Mouse (Mus musculus) megakaryocyte, embryonic 14.5 days (primary cell): Measurements from ENCODE around the gene Psmb7. TPM values are rescaled to one million over a fixed set of nuclear protein-coding genes. Genes with fewer than 3 reads are reported as not detected.

ENCODE experiments used
- H3K27me3 ChIP-seq: replicated peaks from 2 replicates; pipeline ENCODE3; 2012; ENCODE audit warnings: inconsistent platforms
- H3K36me3 ChIP-seq: replicated peaks from 2 replicates; pipeline ENCODE3; 2012; ENCODE audit warnings: low read length, inconsistent platforms, mixed read lengths
- H3K4me1 ChIP-seq: 2 replicates; pipeline ENCODE4 v1.6.1; 2012; ENCODE audit warnings: inconsistent platforms
- H3K4me3 ChIP-seq: replicated peaks from 2 replicates; pipeline ENCODE3; 2012; ENCODE audit warnings: moderate library complexity, mild to moderate bottlenecking, inconsistent platforms
- H3K9me3 ChIP-seq: 2 replicates; pipeline ENCODE4 v1.6.1; 2012; ENCODE audit warnings: inconsistent platforms
- FLI1 ChIP-seq: IDR thresholded peaks from 2 replicates; pipeline ENCODE4 v1.6.1; 2012; ENCODE audit warnings: low read length, inconsistent platforms, mixed read lengths
- GATA1 ChIP-seq: IDR thresholded peaks from 3 replicates; pipeline ENCODE4 v1.6.1; 2012; ENCODE audit warnings: mixed read lengths, low read length, inconsistent platforms, borderline replicate concordance
- polyA plus RNA-seq: library from polyadenylated mRNA; stranded (reverse); fragments of >175 nt; gene quantifications from 2 replicates; pipeline ENCODE4 v1.2.3, GENCODE M21; 2012; ENCODE audit warnings: low replicate concordance; ENCODE audit not compliant: insufficient read depth

Gene Psmb7
- polyA plus RNA-seq, 1 experiment, result 12.4 TPM

DNA sequence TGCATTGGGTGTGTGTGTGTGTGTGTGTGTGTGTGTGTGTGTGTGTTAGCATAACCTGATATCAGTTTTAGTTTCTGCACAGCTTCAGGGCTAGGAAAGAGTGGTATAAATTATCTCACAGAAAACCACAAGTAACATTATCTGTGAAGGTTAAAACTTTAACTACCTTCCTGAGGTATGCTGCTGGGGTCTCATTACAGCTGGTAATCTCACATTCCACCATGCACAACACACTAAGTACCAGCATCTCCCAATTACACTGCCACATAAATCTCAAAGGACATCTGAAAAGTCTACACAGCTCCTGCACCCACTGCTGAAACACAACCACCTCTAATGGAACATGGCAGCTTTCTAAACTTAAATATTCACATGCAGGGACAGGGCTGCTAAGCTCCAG lies 43.0 kb downstream of the Psmb7 start:
- no peak for TF ChIP-seq GATA1
- TF ChIP-seq FLI1, result no peak
- Histone ChIP-seq H3K36me3 (peaks cover 60% of the 10 kb centered on the region), H3K27me3 (no peaks in the 10 kb centered on the region), H3K4me3 (no peak overlapping the region), H3K4me1 (peaks cover 35% of the 10 kb centered on the region), H3K9me3 (no peaks in the 10 kb centered on the region)

- Histone ChIP-seq H3K36me3 (peaks cover 66% of the 10 kb centered on the region), H3K4me3 (no peak overlapping the region), H3K4me1 (peaks cover 34% of the 10 kb centered on the region), H3K27me3 (no peaks in the 10 kb centered on the region), H3K9me3 (no peaks in the 10 kb centered on the region)
- TF ChIP-seq FLI1, result no peak
- TF ChIP-seq GATA1, result no peak
These were observed 45.5 kb downstream of the Psmb7 start for GRCm38 (mm10) chr2:38598395-38598794.

DNA sequence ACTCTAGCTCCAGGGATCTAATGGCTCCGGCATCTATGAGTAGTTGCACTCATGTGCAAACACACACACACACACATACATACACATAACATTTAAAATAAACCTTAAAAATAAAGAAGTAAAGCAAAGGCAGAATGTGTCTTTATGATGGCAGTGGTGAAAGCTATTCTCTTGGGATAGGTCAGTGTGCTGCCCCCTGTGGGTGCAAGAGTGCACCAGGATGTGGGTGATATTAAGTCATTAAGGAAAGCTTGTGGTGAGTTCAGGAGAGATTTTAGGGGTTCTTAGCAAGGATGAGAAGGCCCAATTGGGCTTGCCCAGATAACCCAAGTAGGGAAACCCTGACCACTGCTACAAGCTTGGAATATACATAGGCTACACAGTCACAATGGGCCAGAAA lies 46.0 kb downstream of the Psmb7 start:
- Histone ChIP-seq H3K4me1 (peaks cover 29% of the 10 kb centered on the region), H3K4me3 (no peak overlapping the region), H3K9me3 (no peaks in the 10 kb centered on the region), H3K27me3 (no peaks in the 10 kb centered on the region), H3K36me3 (peaks cover 65% of the 10 kb centered on the region)
- TF ChIP-seq FLI1, result no peak
- TF ChIP-seq GATA1, result no peak

GRCm38 (mm10) chr2:38594874-38595273 lies 49.0 kb downstream of the Psmb7 start:
- H3K4me1 ChIP-seq, result peaks cover 29% of the 10 kb centered on the region
- no peaks in the 10 kb centered on the region for H3K9me3 ChIP-seq
- peaks cover 74% of the 10 kb centered on the region for H3K36me3 ChIP-seq
- no peak overlapping the region for H3K4me3 ChIP-seq
- no peaks in the 10 kb centered on the region for H3K27me3 ChIP-seq
- TF ChIP-seq GATA1 (no peak), FLI1 (no peak)

DNA sequence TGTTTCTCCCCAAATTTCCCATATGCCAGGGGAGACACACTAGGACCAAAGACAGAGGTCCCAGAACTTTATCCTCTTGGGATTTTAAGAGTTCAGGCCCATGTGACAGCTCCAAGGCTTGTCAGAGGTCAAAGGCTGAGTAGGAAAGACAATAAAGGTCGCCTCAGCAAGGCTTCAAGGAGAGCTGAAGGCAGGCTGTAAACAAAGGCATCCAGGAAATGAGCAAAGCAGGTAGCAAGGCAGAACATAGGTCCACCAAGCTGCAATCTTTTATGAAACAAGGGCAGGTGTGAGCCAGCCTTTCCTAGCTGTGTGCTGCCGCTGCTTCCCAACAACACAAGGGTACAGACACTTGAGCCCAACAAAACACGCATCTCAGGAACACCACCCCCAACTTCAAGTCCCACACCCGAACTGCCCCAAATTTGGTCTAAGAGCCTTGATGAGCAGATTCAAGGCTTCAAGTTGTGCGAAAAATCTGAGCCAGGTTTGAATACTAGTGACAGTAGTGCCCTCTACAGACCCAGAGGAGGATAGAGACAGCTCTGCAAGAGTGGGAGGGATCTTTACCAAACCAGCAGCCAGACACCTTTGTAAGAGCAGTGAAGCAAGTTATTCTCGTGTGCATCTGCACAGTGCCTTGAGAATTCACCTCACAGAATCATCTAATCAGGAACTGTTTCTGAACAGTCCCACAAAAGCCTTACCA lies 52.0 kb downstream of the Psmb7 start:
- Histone ChIP-seq H3K27me3 (no peaks in the 10 kb centered on the region), H3K9me3 (no peaks in the 10 kb centered on the region), H3K36me3 (peaks cover 79% of the 10 kb centered on the region), H3K4me1 (peaks cover 20% of the 10 kb centered on the region), H3K4me3 (no peak overlapping the region)
- TF ChIP-seq GATA1 (no peak), FLI1 (no peak)

- Histone ChIP-seq H3K27me3 (no peaks in the 10 kb centered on the region), H3K36me3 (peaks cover 90% of the 10 kb centered on the region), H3K4me1 (0 out of 2 replicates have a peak, but pooled peaks cover 4% of the 10 kb centered on the region), H3K9me3 (no peaks in the 10 kb centered on the region), H3K4me3 (no peak overlapping the region)
- TF ChIP-seq GATA1 (no peak), FLI1 (no peak)
These were observed 57.2 kb downstream of the Psmb7 start for GRCm38 (mm10) chr2:38586733-38587132.

DNA sequence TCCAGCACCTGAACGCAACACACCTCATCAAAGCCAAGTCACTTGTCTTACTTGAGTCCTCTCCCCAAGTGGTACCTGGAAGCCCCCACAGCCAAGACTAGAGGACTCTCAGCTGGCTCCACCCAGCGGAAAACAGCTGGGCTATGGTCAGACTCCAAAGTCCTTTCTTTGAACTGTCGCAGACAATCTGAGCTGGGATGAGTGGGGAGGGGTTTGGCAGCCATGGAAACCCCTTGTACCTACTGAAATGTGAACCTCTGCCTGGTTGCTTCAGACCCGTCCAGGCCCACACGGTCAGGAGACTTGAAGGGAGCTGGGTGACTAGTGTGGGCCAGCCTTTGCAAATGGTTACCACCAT lies 58.5 kb downstream of the Psmb7 start:
- Histone ChIP-seq H3K27me3 (no peaks in the 10 kb centered on the region), H3K4me1 (0 out of 2 replicates have a peak, but pooled peaks cover 8% of the 10 kb centered on the region), H3K9me3 (no peaks in the 10 kb centered on the region), H3K36me3 (peaks cover 88% of the 10 kb centered on the region), H3K4me3 (no peak overlapping the region)
- no peak for TF ChIP-seq FLI1
- TF ChIP-seq GATA1, result no peak

DNA sequence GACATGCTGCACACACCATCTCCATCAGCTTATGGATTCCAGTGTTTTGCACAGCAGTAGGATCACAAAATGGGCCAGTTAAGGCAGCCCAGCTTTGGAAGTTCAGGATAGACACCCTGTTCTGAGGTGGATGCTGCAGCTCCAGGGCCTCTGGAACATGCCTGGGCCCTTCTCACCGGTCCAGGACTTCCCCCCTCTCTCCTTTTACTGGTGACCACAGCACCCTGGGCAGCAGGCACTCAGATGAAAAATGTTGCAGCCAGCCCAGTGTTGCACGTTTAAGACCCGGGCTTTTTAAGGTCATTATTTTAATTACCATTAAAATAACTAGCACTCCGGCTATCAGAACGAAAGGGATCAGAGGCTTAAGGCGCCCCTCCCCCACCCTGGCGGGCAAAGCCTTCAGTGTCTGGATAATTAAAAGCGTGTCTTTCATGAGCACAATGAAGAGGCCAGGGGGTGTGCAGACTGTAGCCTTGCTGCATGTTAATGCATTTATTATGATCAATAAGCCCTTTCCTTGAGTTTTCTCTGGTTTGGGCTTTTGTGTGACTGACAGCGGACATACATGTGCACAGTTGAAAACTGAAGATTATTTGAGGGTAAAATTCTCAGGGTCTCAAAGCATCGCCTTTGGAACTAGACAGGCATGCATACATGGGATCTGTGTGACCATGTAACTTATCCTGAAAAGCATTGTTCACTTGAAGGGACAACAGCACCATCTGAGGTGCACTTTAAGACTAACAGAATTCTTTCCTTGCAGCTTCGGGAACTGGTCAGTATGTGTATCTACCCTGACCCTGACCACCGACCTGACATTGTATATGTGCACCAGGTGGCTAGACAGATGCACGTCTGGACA lies 59.1 kb downstream of the Psmb7 start:
- Histone ChIP-seq H3K4me1 (0 out of 2 replicates have a peak, but pooled peaks cover 8% of the 10 kb centered on the region), H3K9me3 (no peaks in the 10 kb centered on the region), H3K27me3 (no peaks in the 10 kb centered on the region), H3K4me3 (no peak overlapping the region), H3K36me3 (peaks cover 87% of the 10 kb centered on the region)
- TF ChIP-seq GATA1 (no peak), FLI1 (no peak)

DNA sequence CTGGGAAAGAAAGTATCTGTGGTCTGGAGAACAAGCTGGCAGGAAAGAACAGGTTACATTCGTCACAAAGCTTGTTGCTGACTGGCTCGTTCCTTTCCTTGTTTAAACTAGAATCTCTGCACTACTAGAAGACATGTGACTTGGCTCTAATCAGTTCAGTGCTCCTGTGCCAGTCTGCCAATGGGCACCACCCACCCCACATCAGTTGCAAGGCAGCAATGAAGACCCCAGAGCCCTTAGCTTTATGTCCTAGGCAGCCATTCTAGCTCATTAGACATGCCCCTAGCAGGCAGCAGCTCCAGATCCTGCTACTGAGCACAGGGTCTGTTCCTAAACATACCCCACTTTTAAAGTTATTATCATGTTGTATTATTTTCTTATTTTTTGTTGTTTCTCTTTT lies 59.9 kb downstream of the Psmb7 start:
- no peak overlapping the region for H3K4me3 ChIP-seq
- no peaks in the 10 kb centered on the region for H3K9me3 ChIP-seq
- TF ChIP-seq FLI1 (no peak), GATA1 (no peak)
- no peaks in the 10 kb centered on the region for H3K27me3 ChIP-seq
- H3K36me3 ChIP-seq, result peaks cover 87% of the 10 kb centered on the region
- 0 out of 2 replicates have a peak, but pooled peaks cover 12% of the 10 kb centered on the region for H3K4me1 ChIP-seq

- TF ChIP-seq GATA1 (no peak), FLI1 (no peak)
- peaks cover 60% of the 10 kb centered on the region for H3K36me3 ChIP-seq
- H3K27me3 ChIP-seq, result peaks cover 6% of the 10 kb centered on the region
These were observed 64.4 kb downstream of the Psmb7 start for GRCm38 (mm10) chr2:38579528-38579927.

More at GRCm38 (mm10) chr2:38579528-38579927, 64.4 kb downstream of the Psmb7 start:
- Histone ChIP-seq H3K9me3 (no peaks in the 10 kb centered on the region), H3K4me1 (0 out of 2 replicates have a peak, but pooled peaks cover 9% of the 10 kb centered on the region), H3K4me3 (no peak overlapping the region)
